Mouse (Mus musculus): ENCODE results near the gene Ipp. TPM values are rescaled to one million over a fixed set of nuclear protein-coding genes. Genes with fewer than 3 reads are reported as not detected.

The Ipp gene
- polyA plus RNA-seq (2012; rRNA removed): 6.7 and 8.7 TPM in 2 replicates

DNA sequence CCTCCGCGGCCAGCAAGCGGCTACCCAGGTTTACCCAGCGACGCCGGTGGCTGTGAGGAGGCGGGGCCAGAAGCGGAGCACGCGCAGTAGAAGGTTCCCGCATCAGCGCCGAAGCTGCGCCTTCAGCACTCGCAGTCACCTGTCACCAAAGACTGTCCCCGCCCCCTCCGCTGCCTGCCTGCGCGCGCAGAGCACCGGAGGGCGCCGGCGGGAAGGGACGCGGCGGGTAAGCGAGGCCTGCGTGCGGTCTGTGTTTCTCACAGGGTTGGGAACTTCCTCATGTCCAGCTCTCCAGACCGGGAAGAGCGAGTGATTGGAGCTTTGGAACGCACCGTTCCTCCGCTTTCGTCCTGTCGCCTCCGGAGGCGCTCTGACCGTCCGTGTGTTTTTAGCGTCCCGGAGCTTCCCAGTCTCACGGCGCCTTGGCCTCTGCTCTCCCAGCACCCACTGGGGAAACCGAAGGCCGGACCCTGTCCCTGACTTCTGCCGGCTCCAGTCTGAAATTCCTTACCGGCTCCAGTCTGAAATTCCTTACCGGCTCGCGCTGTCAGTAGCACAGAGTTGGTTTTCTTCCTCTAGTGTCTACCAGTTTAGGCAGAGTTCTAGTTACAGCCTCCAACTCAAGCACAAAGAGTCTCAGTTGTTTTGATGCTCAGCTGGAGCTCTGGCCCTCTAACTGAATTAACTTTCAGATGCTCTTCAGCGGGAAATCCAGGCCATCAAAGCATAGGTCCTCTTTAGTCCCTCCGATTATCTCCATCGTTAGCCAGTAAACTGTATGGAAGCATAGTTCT is at the start of gene Ipp:
Ipp (plus strand) TSS at position 125 of the 794 bp plus-strand sequence.
- peak; percentile 88 to 96 for DNase-seq (ENCODE audit: extremely low spot score in 1 of 2, low spot score in 1 of 2)

DNA sequence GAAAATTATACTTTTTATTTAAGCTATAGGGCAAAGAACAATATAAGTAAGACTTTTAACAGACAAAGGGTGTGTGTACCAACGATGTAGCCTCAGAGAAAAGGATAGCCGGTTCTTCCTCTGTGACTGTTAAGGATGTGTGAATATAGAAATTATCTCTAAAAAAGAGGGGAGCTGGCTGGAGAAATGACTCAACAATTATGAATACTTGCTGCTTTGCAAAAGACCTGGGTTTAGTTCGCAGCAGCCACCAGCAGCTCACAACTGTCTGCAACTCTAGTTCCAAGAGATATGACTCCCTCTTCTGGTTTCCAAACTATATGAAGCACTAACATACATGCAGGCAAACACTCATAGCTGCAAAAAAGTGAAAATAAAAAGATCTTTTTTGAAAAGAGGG is 45.4 kb upstream of the Ipp start:
- no peak for DNase-seq (ENCODE audit: extremely low spot score in 1 of 2, low spot score in 1 of 2)

DNA sequence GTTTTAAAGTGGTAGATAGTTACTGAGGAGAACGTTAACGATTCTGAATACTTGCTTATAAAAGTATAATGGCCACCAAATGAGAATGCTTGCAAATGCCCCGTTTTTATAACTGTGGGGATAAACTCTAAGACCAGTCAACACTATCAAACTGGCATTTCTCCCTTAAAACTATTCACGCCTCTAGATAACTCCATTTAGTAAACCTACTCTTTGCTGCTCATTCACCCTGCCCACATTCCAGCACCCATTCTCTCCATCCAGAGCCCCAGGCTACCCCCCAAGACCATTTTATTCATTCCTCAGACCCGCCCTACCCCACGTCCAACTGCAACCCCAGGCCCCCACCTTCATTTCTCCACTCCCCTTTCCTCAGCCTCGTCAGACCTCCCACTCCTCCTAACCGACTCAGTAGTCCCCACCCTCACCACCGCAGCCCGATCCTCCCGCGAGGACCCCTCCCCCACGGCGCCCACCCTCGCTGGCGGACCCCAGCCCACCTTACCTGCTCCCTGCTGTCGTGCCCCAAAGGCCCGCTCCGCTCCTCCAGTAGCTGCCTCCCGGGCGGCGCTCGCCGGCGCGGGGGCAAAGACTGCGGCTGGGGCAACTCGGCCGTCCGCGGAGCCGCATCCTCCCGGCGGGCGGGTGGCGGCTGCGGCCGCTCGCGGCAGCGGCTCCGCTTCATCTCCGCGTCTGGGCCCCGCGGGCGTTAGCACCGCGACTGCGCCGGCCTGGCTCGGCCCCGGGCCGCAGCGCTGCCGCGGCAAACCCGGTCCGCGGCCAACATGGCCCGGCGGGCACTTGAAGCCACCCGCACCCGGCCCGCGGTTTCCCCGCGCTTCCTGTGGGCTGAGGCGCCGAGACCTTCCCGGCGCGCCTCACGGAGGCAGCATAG is 43.9 kb upstream of the Ipp start:
- no peak for DNase-seq (ENCODE audit: extremely low spot score in 1 of 2, low spot score in 1 of 2)

DNA sequence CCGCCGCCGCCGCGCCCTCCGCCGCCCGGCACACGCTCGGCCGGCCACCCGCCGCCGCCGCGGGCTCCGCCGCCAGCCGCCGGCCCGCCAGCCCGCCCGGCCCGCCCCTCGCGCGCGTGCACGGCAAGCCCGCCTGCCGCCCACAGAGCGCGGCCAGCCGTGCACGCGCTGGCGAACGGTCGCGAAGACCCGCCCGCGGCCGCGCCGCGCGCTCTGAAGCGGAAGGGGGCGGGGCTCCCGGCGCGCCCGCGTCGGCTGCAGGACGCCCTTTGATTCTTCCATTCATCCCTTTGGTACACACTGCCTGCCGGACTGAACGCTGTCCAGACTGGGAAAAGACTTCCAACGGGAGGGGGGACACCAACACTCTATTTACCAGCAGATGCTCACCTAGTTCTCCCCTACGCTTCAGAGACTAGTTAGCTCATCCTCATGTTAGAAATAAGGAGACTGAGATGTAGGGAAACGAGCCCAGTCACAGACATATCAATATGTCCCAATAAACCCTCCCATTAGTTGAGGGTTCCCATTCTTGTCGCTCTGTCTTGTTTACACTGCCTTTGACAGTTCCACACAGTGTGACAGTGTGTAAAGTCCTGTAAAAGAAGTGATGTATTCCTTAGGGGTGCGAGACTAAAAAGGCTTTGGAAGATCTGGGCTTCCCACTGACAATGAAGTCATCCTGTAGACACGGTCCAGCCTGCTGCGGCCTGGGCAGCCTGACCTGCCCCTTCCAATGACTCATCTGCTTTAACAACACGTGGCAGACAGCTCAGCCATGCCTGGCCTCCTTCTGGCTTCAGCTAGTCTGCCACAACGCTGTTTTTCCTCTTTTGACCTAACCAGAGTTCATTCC is 43.0 kb upstream of the Ipp start, which contains the start of gene Mast2:
Mast2 (minus strand) TSS at position 58 of the 856 bp plus-strand sequence.
- peak; percentile 38 to 74 for DNase-seq (ENCODE audit: extremely low spot score in 1 of 2, low spot score in 1 of 2)

DNA sequence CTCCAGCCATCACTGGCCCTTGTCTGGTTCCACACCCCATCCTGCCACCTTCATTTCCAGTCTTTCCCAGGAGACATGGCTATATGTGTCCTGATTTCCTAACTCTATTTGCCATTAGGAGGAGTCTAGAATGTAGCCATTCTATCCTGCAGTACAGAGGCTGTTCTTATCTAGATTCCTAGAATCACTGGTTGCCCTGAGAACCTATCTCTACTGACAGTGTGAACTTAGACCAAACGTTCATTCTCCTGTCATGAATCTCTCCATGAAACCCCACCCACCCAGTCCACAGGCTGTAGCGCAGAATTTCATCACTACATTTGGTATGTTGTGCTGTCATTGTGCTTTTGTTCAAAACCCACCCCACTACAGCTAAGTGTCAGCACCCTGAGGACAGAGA is 26.0 kb upstream of the Ipp start:
- DNase-seq (ENCODE audit: extremely low spot score in 1 of 2, low spot score in 1 of 2): no peak

DNA sequence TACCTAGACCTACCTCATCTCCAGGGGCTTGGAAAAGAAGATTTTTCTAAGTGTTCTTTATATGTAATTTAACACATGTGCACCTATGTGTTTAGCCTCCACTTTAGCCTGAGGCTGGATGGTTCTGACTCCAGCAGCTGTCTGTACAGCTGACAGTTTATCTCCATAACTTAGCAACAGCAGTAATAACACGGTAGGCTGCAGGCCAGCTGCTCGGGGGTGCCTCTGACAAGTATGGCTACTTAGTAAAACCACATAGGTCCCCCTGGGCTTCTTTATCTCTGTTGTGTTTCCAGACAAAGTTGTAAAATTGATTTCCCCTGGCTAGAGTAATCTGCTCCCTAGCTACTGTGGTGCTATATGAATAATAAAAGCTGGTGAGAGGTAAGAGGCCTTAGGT is 23.9 kb upstream of the Ipp start:
- no peak for DNase-seq (ENCODE audit: extremely low spot score in 1 of 2, low spot score in 1 of 2)

DNA sequence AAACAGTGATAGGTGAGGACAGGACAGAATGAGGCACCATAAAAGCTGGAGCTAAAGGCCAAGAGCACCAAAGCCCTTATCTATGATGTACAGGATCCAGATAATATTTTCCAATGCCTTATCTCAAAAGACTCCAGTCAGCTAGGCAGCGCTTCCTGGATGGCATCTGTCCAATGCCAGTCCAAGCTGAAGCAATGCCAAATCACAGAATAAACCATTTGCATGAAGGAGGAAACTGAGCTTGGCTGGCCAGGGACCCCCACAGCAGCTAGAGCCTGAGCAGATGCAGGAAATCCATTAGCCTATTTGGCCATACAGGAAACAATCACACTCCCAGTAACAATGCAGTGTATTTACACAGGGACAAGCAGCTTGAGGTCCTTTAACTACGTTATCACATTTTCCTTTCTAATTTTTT is 16.2 kb upstream of the Ipp start:
- DNase-seq (ENCODE audit: extremely low spot score in 1 of 2, low spot score in 1 of 2): peak in 1 of 2 experiments; percentile 12

DNA sequence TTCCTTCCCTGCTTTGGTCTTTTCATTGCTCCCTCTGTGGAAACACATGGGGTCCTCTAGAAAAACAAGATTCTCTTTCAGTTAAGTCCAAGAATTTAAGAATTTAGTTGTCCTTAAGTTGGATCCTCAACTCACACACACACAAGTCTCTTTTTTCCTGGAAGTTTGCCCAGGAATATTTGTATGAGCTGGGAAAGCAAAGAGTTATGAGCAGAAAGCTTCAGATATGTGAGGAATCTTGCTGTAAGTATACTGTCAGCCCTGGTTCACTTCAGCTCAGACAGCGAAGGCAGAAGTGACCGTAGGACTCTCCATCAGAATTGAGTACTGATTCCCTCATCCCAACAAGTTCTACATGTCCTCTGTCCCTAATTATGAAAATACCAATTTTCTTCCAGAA is 15.5 kb upstream of the Ipp start:
- DNase-seq (ENCODE audit: extremely low spot score in 1 of 2, low spot score in 1 of 2): no peak

DNA sequence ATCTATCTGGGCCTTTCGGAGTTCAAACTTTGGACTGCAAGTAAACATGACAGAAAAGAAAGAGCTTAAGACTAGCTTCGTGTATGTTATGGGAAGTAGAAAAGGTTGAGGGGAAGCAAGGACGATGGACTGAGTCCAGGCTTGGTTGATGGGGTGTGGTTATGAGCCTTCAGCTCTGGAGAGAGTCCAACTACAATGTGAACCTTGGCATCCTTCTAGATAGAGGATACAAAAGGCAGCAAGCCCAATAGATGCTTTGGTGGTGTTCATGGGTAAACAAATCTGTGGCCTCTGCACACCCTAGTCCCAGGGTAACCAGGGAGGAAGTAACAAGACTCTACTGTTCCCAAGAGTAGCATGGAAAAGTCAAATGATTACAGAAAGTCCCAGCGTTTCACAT is 14.9 kb upstream of the Ipp start:
- no peak for DNase-seq (ENCODE audit: extremely low spot score in 1 of 2, low spot score in 1 of 2)

DNA sequence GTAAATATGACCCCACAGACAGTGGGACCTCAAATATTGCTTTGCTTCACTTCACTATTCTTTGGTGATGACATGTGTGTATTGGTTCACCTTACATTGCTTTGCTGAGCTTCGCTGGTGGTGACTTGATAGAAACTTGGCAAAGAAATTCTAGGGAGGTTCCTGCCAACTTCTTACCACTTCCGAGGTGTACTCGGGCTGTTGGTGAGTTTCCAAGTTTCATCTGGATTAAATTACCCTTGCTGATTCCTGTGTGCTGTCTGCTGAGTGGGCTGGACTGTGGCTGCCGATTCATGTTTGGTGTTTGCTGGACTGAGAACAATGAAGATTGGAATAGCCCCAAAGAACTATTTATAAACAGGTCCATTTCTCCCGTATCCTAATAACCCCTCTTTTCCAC is 13.7 kb upstream of the Ipp start:
- no peak for DNase-seq (ENCODE audit: extremely low spot score in 1 of 2, low spot score in 1 of 2)

DNA sequence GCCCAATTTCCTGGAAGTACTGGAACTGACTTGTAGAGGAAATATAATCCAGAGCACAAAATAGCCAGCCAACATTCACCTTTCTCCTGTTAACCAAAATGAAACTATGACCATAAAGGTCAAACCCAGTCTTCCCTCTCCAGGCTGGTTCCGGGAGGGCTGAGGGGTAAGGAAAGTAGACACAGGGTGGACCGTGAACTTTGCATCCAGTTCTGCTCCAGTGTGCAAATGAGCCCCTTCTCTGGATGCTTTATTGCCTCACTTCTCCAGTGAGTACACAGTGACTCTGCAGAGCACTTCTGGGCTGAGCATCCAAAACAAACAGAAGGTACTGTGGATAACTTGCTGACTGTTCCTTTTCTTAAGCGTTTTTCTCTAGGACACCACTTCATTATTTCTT is 7.4 kb upstream of the Ipp start:
- DNase-seq (ENCODE audit: extremely low spot score in 1 of 2, low spot score in 1 of 2): no peak

DNA sequence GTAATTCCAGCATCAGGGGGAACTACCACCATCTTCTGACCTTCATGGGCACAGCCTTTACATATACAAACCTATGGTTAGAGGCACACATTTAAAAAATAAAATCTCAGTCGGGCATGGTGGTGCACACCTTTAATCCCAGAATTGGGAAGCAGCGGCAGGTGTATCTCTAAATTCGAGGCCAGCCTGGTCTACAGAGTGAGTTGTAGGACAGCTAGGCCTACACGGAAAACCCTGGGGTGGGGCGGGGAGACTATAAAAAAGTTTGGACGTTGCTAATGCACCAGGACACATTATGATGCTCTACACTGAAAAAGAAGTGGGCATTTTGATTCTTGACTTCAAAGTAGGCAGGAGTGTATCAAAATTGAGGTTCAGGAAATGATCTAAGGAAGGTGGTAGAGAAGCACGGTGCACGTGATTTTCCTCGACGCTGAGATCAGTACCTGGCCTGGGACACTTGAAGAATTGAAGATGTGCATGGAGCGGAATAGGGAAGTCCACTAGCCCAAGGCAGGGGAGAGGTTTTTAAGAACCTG is 394 bp upstream of the Ipp start:
- DNase-seq (ENCODE audit: extremely low spot score in 1 of 2, low spot score in 1 of 2): no peak

DNA sequence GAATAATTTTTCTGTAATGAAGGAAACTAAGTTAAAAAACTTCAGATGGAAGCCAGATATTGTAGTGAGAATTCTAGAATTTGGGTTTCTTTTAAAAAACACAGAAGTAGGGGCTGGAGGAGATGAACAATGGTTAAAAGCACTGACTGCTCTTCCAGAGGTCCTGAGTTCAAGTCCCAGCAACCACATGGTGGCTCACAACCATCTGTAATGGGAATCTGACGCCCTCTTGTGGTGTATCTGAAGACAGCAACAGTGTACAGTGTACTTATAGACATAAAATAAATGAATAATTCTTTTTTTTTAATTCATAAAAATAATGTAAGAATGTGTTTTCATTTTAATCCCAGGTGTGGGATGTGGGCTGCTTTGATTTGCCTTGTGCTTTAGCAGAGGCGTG is 23.8 kb downstream of the Ipp start:
- DNase-seq (ENCODE audit: extremely low spot score in 1 of 2, low spot score in 1 of 2): no peak

DNA sequence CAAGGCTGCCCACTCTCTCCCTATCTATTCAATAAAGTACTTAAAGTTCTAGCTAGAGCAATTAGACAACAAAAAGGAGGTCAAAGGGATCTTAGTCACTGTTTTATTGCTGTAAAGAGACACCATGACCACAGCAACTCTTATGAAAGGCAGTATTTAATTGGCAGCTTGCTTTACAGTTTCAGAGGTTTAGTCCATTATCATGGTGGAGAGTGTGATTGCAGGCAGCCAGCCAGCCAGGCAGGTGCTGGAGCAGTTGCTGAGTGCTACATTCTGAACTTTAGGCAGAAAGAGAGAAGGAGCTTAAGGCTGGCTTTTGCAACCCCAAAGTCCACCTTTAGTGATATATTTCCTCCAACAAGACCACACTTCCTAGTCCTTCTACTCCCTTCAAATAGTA is 29.0 kb downstream of the Ipp start:
- DNase-seq (ENCODE audit: extremely low spot score in 1 of 2, low spot score in 1 of 2): no peak

DNA sequence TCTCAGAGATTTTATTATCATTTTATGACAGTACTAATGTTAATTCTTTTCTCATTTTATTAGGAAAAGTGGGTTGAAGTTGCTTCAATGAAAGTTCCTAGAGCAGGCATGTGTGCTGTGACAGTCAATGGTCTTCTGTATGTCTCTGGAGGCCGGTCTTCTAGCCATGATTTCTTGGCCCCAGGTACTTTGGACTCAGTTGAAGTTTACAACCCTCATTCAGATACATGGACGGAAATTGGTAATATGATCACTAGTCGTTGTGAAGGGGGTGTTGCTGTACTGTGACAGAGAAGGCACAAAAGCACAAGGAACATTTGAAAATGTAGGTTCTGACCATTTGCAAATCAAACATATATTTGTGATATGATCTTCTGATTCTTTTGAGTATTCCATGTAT is 30.4 kb downstream of the Ipp start:
- no peak for DNase-seq (ENCODE audit: extremely low spot score in 1 of 2, low spot score in 1 of 2)

DNA sequence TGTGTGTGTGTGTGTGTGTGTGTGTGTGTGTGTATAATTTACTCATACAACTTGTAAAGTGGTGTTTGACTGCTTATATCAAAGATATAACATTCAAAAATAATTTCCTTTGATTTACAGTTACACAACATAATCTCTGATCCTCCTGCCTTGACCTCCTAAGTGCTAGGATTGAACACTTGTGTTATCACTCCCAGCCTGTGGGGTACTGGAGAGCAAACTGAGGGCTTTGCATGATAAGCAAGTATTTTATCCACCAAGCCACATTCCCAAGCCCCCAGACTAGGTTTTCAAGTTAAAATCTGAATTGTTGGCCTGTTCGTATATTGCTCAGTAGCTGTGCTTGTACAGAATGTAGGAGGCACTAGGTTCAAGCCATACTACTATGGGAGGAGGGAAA is 43.1 kb downstream of the Ipp start:
- no peak for DNase-seq (ENCODE audit: extremely low spot score in 1 of 2, low spot score in 1 of 2)

DNA sequence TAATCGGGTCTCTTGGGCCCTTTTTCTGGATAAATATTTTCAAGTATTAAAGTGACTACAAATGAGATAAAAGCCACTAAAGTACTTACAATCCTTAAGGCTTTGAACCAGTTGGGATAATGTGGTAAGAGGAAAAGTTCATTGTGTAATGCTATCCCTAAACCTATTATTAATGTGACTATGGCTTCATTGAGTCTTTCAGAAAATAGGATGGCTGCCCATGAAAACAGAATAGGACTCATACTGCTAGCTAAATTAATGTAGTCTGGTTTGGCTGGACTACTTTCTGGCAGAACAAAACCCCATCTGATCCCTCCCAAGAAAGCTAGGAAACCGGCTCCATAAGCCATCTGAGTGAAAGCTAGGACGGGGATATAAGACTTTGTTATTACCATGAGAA is 45.7 kb downstream of the Ipp start:
- DNase-seq (ENCODE audit: extremely low spot score in 1 of 2, low spot score in 1 of 2): no peak

DNA sequence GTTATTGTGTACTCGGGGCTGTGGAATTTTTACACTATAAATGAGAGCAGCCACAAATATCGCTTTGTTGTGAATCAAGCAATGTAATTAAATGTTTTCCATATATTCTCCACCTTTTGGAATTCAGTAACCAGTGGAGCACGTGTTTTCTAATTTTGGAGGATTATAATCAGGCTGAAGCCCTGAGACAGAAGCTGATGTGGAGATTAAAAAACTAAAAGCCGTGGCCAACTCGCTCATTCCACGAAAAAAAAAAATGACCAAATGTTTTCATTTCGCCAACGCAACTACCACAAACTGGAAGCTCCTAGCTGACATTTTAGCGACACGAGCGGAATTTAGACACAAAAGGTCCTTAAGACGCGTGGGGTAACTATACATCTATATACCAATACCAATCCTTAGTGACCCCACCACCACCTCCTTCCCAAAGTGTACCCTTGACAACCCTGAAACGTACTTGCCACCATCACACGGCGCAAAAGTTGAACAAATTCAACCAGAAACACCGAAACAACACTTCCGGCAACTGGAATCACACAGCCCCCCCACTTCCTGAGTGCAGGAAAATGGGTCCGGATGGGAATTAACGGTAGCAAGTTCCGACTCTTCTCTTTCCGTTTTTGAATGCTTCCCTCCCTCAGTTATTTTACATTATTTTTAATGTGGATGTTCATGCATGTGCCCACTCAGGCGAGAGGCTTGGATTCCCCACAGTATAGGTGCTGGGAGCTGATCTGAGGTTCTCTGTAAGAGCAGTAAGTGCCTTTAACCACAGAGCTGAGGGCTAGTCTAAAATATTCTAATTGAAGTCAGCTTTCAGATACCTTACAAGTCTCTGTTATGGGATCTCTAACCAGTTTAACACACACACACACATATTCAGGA is 48.3 kb downstream of the Ipp start, which contains the start of gene Tmem69:
Tmem69 (minus strand) TSS at position 524 of the 888 bp plus-strand sequence.
- peak; percentile 64 to 90 for DNase-seq (ENCODE audit: extremely low spot score in 1 of 2, low spot score in 1 of 2)

DNA sequence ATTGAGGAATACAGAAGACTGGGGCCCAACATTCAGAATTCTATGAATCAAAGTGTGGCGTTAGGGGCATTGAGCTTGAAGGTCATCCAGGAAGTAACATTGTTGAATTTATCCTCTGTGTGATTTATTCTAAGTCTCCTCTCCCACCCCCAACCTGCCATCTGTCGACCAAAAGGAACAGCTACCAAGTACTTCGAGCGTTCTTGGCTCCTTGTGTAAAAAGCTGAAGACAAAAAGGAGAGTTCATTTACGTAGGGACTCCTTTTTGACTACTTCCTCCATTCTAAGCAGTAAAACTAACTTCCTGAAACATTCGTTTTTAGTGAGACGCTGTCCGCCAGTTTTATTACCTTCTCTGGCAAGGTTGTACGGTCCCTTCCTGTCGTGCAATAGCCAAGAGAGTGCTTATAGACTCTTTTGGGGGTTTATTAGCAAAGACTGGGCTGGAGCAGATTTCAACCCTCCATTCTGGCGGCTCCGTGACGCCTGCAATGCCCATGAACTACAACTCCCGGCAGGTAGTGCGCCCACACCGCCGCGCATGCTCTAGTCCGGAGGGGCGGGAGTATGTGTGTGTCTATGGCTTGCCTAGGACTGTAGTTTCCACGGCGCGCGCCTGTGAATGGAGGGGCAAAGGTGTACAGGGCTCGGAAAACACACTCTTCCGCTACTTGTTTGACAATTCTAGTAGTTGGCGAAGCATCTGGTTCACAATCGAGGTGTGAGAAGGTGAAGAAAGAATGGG is 49.4 kb downstream of the Ipp start:
- peak; percentile 91 to 95 for DNase-seq (ENCODE audit: extremely low spot score in 1 of 2, low spot score in 1 of 2)

Measured in frontal cortex, adult 2 months (tissue).